Mouse (Mus musculus) testis, adult 2 months (tissue): ENCODE measurements around the gene Nr2f6. TPM values are rescaled to one million over a fixed set of nuclear protein-coding genes. Genes with fewer than 3 reads are reported as not detected.

Source experiments
- H3K27ac ChIP-seq: fragments of 200-500 bp; 2 replicates; pipeline ENCODE4 v1.5.1; 2012; ENCODE audit warnings: low read depth, low read length; ENCODE audit not compliant: control insufficient read depth, insufficient read depth
- H3K27me3 ChIP-seq: fragments of 200-500 bp; 2 replicates; pipeline ENCODE4 v1.6.1; 2012; ENCODE audit warnings: mild to moderate bottlenecking, low read length, moderate library complexity; ENCODE audit not compliant: control insufficient read depth, insufficient read depth
- H3K36me3 ChIP-seq: fragments of 200-500 bp; 2 replicates; pipeline ENCODE4 v1.6.1; 2012; ENCODE audit warnings: mild to moderate bottlenecking, low read length; ENCODE audit not compliant: control insufficient read depth, insufficient read depth
- H3K4me1 ChIP-seq: fragments of 200-500 bp; 2 replicates; pipeline ENCODE4 v1.6.1; 2012; ENCODE audit warnings: low read length; ENCODE audit not compliant: control insufficient read depth, insufficient read depth
- H3K4me3 ChIP-seq: fragments of 200-500 bp; 2 replicates; pipeline ENCODE4 v1.5.1; 2012; ENCODE audit warnings: low read depth, mild to moderate bottlenecking, low read length, moderate library complexity, mixed read lengths; ENCODE audit not compliant: control insufficient read depth
- CTCF ChIP-seq: fragments of 200-500 bp; IDR thresholded peaks from 2 replicates; pipeline ENCODE4 v1.5.1; 2012; ENCODE audit warnings: low read depth, mild to moderate bottlenecking, inconsistent platforms, low read length, moderate library complexity; ENCODE audit not compliant: control insufficient read depth, insufficient read depth, insufficient replicate concordance
- POLR2A ChIP-seq: fragments of 200-500 bp; IDR thresholded peaks from 2 replicates; pipeline ENCODE4 v1.6.1; 2012; ENCODE audit warnings: low read depth, mild to moderate bottlenecking, inconsistent platforms, low read length, moderate library complexity; ENCODE audit not compliant: control insufficient read depth
- polyA plus RNA-seq: library from polyadenylated mRNA; depleted of rRNA; stranded (reverse); fragments of >200 nt; gene quantifications from 2 replicates; pipeline ENCODE4 v1.2.3, GENCODE M21; 2012

Nr2f6 gene
- polyA plus RNA-seq, 1 experiment, result 10.8 TPM

- Histone ChIP-seq H3K4me1 (peaks cover 23% of the 10 kb centered on the region), H3K36me3 (no peaks in the 10 kb centered on the region), H3K4me3 (no peak overlapping the region), H3K27me3 (no peaks in the 10 kb centered on the region), H3K27ac (no peak overlapping the region)
- TF ChIP-seq POLR2A (no peak), CTCF (no peak)
Observed at GRCm38 (mm10) chr8:71379008-71379407, 2.8 kb downstream of the Nr2f6 start.

DNA sequence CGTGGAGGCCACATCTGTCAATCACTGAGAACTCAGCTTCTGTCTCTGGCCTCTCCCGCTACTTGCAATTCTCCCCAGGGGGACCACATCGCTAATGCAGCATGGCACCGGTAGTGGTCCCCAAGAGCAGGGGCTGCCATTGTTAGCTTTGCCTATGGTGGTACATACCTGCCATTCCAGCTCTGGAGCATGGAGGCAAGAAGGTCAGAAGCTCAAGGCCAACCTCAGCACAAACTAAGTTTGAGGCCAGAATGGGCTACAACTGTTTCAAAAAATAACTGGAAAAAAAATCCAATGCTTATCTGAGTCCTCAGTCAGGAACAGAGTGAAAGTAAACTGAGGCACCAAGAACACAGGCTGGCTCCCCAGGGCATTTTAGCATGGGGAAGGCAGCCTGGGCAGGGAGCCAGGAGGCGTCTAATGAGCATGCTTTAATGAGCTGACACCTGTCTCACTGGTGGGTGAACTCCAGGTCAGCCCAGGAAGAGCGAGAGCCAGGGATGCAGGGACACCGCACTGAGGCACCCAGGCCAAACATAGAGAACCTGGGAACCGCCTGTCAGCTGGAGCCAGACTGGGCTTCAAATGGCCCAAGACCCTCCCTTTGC lies 5.2 kb downstream of the Nr2f6 start:
- H3K27ac ChIP-seq, result no peak overlapping the region
- no peaks in the 10 kb centered on the region for H3K36me3 ChIP-seq
- H3K27me3 ChIP-seq, result no peaks in the 10 kb centered on the region
- H3K4me3 ChIP-seq, result no peak overlapping the region
- TF ChIP-seq POLR2A (no peak), CTCF (no peak)
- peaks cover 20% of the 10 kb centered on the region for H3K4me1 ChIP-seq

GRCm38 (mm10) chr8:71375581-71376422 lies 6.0 kb downstream of the Nr2f6 start:
- peak; percentile 42; the same call in 1 of the 2 replicates for TF ChIP-seq POLR2A
- no peak for TF ChIP-seq CTCF
- Histone ChIP-seq H3K4me1 (peaks cover 17% of the 10 kb centered on the region), H3K27ac (no peak overlapping the region), H3K27me3 (no peaks in the 10 kb centered on the region), H3K4me3 (peak overlapping the region; percentile 1; the same call in 1 of the 2 replicates), H3K36me3 (no peaks in the 10 kb centered on the region)

- H3K4me1 ChIP-seq, result peaks cover 11% of the 10 kb centered on the region
- H3K27me3 ChIP-seq, result no peaks in the 10 kb centered on the region
- H3K27ac ChIP-seq, result no peak overlapping the region
- TF ChIP-seq CTCF (no peak), POLR2A (no peak)
- no peak overlapping the region for H3K4me3 ChIP-seq
- no peaks in the 10 kb centered on the region for H3K36me3 ChIP-seq
Observed at GRCm38 (mm10) chr8:71374616-71375206, 7.0 kb downstream of the Nr2f6 start.

DNA sequence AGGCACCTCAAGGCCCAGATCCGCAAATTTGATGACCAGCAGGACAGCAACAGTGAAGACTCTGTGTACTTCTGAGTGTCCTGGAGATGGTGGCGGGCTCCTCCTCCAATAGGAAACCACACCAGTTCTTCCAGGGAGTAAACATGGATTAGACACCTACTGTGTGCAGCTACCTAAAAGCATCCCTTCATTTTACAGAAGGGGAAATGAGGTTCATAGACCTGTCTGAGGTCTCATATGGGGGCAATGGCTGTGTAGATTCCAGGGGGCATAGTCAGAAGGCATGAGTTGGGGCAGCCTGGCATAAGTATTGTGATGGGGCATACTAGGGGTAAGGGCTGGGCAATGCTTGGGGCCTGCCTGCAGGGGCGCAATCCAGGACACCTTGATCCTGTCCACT lies 8.8 kb downstream of the Nr2f6 start:
- Histone ChIP-seq H3K4me1 (peaks cover 14% of the 10 kb centered on the region), H3K27me3 (no peaks in the 10 kb centered on the region), H3K4me3 (no peak overlapping the region), H3K36me3 (no peaks in the 10 kb centered on the region; the same call in 1 of the 2 replicates), H3K27ac (no peak overlapping the region)
- TF ChIP-seq POLR2A (no peak), CTCF (no peak)

- Histone ChIP-seq H3K4me3 (no peak overlapping the region), H3K36me3 (no peaks in the 10 kb centered on the region; the same call in 1 of the 2 replicates), H3K27ac (no peak overlapping the region), H3K4me1 (peaks cover 19% of the 10 kb centered on the region), H3K27me3 (no peaks in the 10 kb centered on the region)
- no peak for TF ChIP-seq POLR2A
- TF ChIP-seq CTCF, result no peak
Observed at GRCm38 (mm10) chr8:71372427-71372826, 9.3 kb downstream of the Nr2f6 start.

- H3K27ac ChIP-seq, result peak within 1 kb of the TSS; percentile 97
- H3K36me3 ChIP-seq, result no peaks in the 10 kb centered on the region; the same call in 1 of the 2 replicates
- peak; percentile 96 for TF ChIP-seq CTCF
- TF ChIP-seq POLR2A, result peak; percentile 81
- H3K4me1 ChIP-seq, result peaks cover 19% of the 10 kb centered on the region
- H3K4me3 ChIP-seq, result peak within 1 kb of the TSS; percentile 96
- H3K27me3 ChIP-seq, result no peaks in the 10 kb centered on the region
Observed at GRCm38 (mm10) chr8:71371236-71371848, 10.4 kb downstream of the Nr2f6 start, which contains the start of gene Ocel1. Gene Ocel1 (plus strand): TSS chr8:71371298.
